Mouse (Mus musculus): ENCODE measurements around the gene Gcgr. TPM values are rescaled to one million over a fixed set of nuclear protein-coding genes. Genes with fewer than 3 reads are reported as not detected.
A peak's percentile ranks its signal among the peaks of the same experiment; 100 is the strongest.

Gcgr gene
- polyA plus RNA-seq, 1 experiment from 2014 or later = 0.59 TPM

GRCm38 (mm10) chr11:120542376-120542775 lies 11.9 kb downstream of the Gcgr start:
- peaks cover 6% of the 10 kb centered on the region for H3K4me1 ChIP-seq (ENCODE audit: insufficient read depth)
- DNase-seq (no peak), ATAC-seq (ENCODE audit: insufficient read depth) (no peak)
- 81% methylated on average over 6 of the region's 6 CpGs for WGBS
- no peaks in the 10 kb centered on the region for H3K9me3 ChIP-seq (ENCODE audit: low read depth, low read length)
- no peaks in the 10 kb centered on the region for H3K27me3 ChIP-seq (ENCODE audit: insufficient read depth, low read length)
- H3K36me3 ChIP-seq (ENCODE audit: insufficient read depth) = peaks cover 48% of the 10 kb centered on the region
- H3K4me2 ChIP-seq = no peak overlapping the region
- no peak for TF ChIP-seq CTCF (IDR thresholded peaks at IDR 0.05; ENCODE audit: low read depth)
- H3K4me3 ChIP-seq (ENCODE audit: low read depth, low read length) = no peak overlapping the region
- H3K27ac ChIP-seq (ENCODE audit: low read depth) = no peak overlapping the region
- H3K9ac ChIP-seq = no peak overlapping the region

GRCm38 (mm10) chr11:120545964-120546363 lies 15.5 kb downstream of the Gcgr start:
- no peak overlapping the region for H3K4me2 ChIP-seq
- peaks cover 48% of the 10 kb centered on the region for H3K36me3 ChIP-seq (ENCODE audit: insufficient read depth)
- H3K4me1 ChIP-seq (ENCODE audit: insufficient read depth) = peaks cover 14% of the 10 kb centered on the region
- DNase-seq = no peak
- no peaks in the 10 kb centered on the region for H3K27me3 ChIP-seq (ENCODE audit: insufficient read depth, low read length)
- TF ChIP-seq CTCF (IDR thresholded peaks at IDR 0.05; ENCODE audit: low read depth) = no peak
- H3K4me3 ChIP-seq (ENCODE audit: low read depth, low read length) = no peak overlapping the region
- no peaks in the 10 kb centered on the region for H3K9me3 ChIP-seq (ENCODE audit: low read depth, low read length)
- 87% methylated on average over 3 of the region's 3 CpGs for WGBS
- no peak overlapping the region for H3K9ac ChIP-seq
- no peak for ATAC-seq (ENCODE audit: insufficient read depth)
- H3K27ac ChIP-seq (ENCODE audit: low read depth) = no peak overlapping the region

- ATAC-seq (ENCODE audit: insufficient read depth) (no peak), DNase-seq (peak; percentile 35)
- H3K4me2 ChIP-seq = no peak overlapping the region
- no peaks in the 10 kb centered on the region for H3K27me3 ChIP-seq (ENCODE audit: insufficient read depth, low read length)
- H3K27ac ChIP-seq (ENCODE audit: low read depth) = no peak overlapping the region
- peaks cover 14% of the 10 kb centered on the region for H3K4me1 ChIP-seq (ENCODE audit: insufficient read depth)
- WGBS = 58% methylated on average over 2 of the region's 2 CpGs
- H3K4me3 ChIP-seq (ENCODE audit: low read depth, low read length) = no peak overlapping the region
- peaks cover 38% of the 10 kb centered on the region for H3K36me3 ChIP-seq (ENCODE audit: insufficient read depth)
- H3K9me3 ChIP-seq (ENCODE audit: low read depth, low read length) = no peaks in the 10 kb centered on the region
- peak; percentile 21; the same call in 1 of the 2 replicates for TF ChIP-seq CTCF (IDR thresholded peaks at IDR 0.05; ENCODE audit: low read depth)
- no peak overlapping the region; the same call in 1 of the 2 replicates for H3K9ac ChIP-seq
These were observed 17.0 kb downstream of the Gcgr start for GRCm38 (mm10) chr11:120547469-120547868.

GRCm38 (mm10) chr11:120548214-120548613 lies 17.7 kb downstream of the Gcgr start:
- Histone ChIP-seq H3K4me3 (ENCODE audit: low read depth, low read length) (peak overlapping the region; percentile 98), H3K27ac (ENCODE audit: low read depth) (no peak overlapping the region), H3K36me3 (ENCODE audit: insufficient read depth) (peaks cover 31% of the 10 kb centered on the region), H3K4me1 (ENCODE audit: insufficient read depth) (peaks cover 14% of the 10 kb centered on the region), H3K9me3 (ENCODE audit: low read depth, low read length) (no peaks in the 10 kb centered on the region), H3K4me2 (peak overlapping the region; percentile 96), H3K9ac (peak overlapping the region; percentile 95), H3K27me3 (ENCODE audit: insufficient read depth, low read length) (no peaks in the 10 kb centered on the region)
- WGBS = 79% methylated on average over 3 of the region's 3 CpGs
- TF ChIP-seq CTCF (IDR thresholded peaks at IDR 0.05; ENCODE audit: low read depth) = no peak
- DNase-seq (no peak), ATAC-seq (ENCODE audit: insufficient read depth) (no peak)

GRCm38 (mm10) chr11:120548786-120549167 lies 18.3 kb downstream of the Gcgr start:
- 16% methylated on average over 7 of the region's 7 CpGs for WGBS
- no peaks in the 10 kb centered on the region for H3K9me3 ChIP-seq (ENCODE audit: low read depth, low read length)
- ATAC-seq (ENCODE audit: insufficient read depth) (no peak), DNase-seq (no peak)
- H3K36me3 ChIP-seq (ENCODE audit: insufficient read depth) = peaks cover 25% of the 10 kb centered on the region
- H3K27ac ChIP-seq (ENCODE audit: low read depth) = peak overlapping the region; percentile 96
- H3K4me3 ChIP-seq (ENCODE audit: low read depth, low read length) = peak overlapping the region; percentile 98
- no peak for TF ChIP-seq CTCF (IDR thresholded peaks at IDR 0.05; ENCODE audit: low read depth)
- H3K27me3 ChIP-seq (ENCODE audit: insufficient read depth, low read length) = no peaks in the 10 kb centered on the region
- H3K4me2 ChIP-seq = peak overlapping the region; percentile 96
- H3K4me1 ChIP-seq (ENCODE audit: insufficient read depth) = peaks cover 14% of the 10 kb centered on the region
- H3K9ac ChIP-seq = peak overlapping the region; percentile 95

- Histone ChIP-seq H3K9me3 (ENCODE audit: low read depth, low read length) (no peaks in the 10 kb centered on the region), H3K4me2 (peak within 1 kb of the TSS; percentile 96), H3K36me3 (ENCODE audit: insufficient read depth) (peaks cover 19% of the 10 kb centered on the region), H3K4me1 (ENCODE audit: insufficient read depth) (peaks cover 14% of the 10 kb centered on the region), H3K9ac (peak within 1 kb of the TSS; percentile 95), H3K27me3 (ENCODE audit: insufficient read depth, low read length) (no peaks in the 10 kb centered on the region), H3K27ac (ENCODE audit: low read depth) (peak within 1 kb of the TSS; percentile 96), H3K4me3 (ENCODE audit: low read depth, low read length) (peak within 1 kb of the TSS; percentile 98)
- peak; percentile 85 for ATAC-seq (ENCODE audit: insufficient read depth)
- no peak for TF ChIP-seq CTCF (IDR thresholded peaks at IDR 0.05; ENCODE audit: low read depth)
- peak; percentile 96 for DNase-seq
- under 1% methylated on average over 73 of the region's 87 CpGs for WGBS
These were observed 18.9 kb downstream of the Gcgr start, which contains the start of gene Mcrip1 for GRCm38 (mm10) chr11:120549168-120549945. TSS of gene Mcrip1 (minus strand) at chr11:120549727.

- WGBS = 59% methylated on average over 11 of the region's 11 CpGs
- H3K9ac ChIP-seq = peak overlapping the region; percentile 95
- DNase-seq = no peak
- peak overlapping the region; percentile 98 for H3K4me3 ChIP-seq (ENCODE audit: low read depth, low read length)
- no peaks in the 10 kb centered on the region for H3K27me3 ChIP-seq (ENCODE audit: insufficient read depth, low read length)
- H3K36me3 ChIP-seq (ENCODE audit: insufficient read depth) = peaks cover 12% of the 10 kb centered on the region; the same call in 1 of the 2 replicates
- no peak for TF ChIP-seq CTCF (IDR thresholded peaks at IDR 0.05; ENCODE audit: low read depth)
- no peaks in the 10 kb centered on the region for H3K9me3 ChIP-seq (ENCODE audit: low read depth, low read length)
- peaks cover 14% of the 10 kb centered on the region for H3K4me1 ChIP-seq (ENCODE audit: insufficient read depth)
- H3K4me2 ChIP-seq = peak overlapping the region; percentile 96
- peak overlapping the region; percentile 96; the same call in 1 of the 2 replicates for H3K27ac ChIP-seq (ENCODE audit: low read depth)
- ATAC-seq (ENCODE audit: insufficient read depth) = peak; percentile 22; the same call in 1 of the 2 replicates
These were observed 19.7 kb downstream of the Gcgr start for GRCm38 (mm10) chr11:120549986-120550809.

Measured in lung, embryonic 14.5 days (tissue).